Mouse (Mus musculus) liver, postnatal 0 days (tissue): ENCODE measurements around the gene Ppef1. TPM values are rescaled to one million over a fixed set of nuclear protein-coding genes. Genes with fewer than 3 reads are reported as not detected.
A peak's percentile ranks its signal among the peaks of the same experiment; 100 is the strongest.
"Not testable (repeated sequence)": the region's sequence is repeated elsewhere in the genome, so short reads cannot be mapped to it uniquely, and the experiment has no call there.

Experiments used
- ATAC-seq: fragments of 200-750 bp; cut with Nextera tagmentation; 2 replicates; pipeline ENCODE4 v1.8.0; 2017; ENCODE audit warnings: mild to moderate bottlenecking, moderate library complexity
- DNase-seq: peaks from one replicate; pipeline ENCODE4 v3.0.0-alpha.2; 2016
- H3K27ac ChIP-seq: fragments of 300-500 bp; sonication (generic); 2 replicates; pipeline ENCODE4 v1.5.1; 2014; ENCODE audit warnings: antibody characterized with exemption, moderate library complexity, mild to moderate bottlenecking, low read depth
- H3K27me3 ChIP-seq: fragments of 300-500 bp; sonication (generic); 2 replicates; pipeline ENCODE4 v1.6.1; 2014; ENCODE audit warnings: low read length, control low read depth, mixed read lengths; ENCODE audit not compliant: insufficient read depth
- H3K36me3 ChIP-seq: fragments of 300-500 bp; sonication (generic); replicated peaks from 2 replicates; pipeline ENCODE4 v1.6.1; 2014; ENCODE audit warnings: mild to moderate bottlenecking, control low read depth, low read length, moderate library complexity, mixed read lengths; ENCODE audit not compliant: insufficient read depth
- H3K4me1 ChIP-seq: fragments of 300-500 bp; sonication (generic); 2 replicates; pipeline ENCODE4 v1.6.1; 2014; ENCODE audit warnings: antibody characterized with exemption, mild to moderate bottlenecking, control low read depth; ENCODE audit not compliant: insufficient read depth
- H3K4me2 ChIP-seq: fragments of 300-500 bp; sonication (generic); 2 replicates; pipeline ENCODE4 v1.6.1; 2014; ENCODE audit warnings: low read depth, mild to moderate bottlenecking, low read length, moderate library complexity, mixed read lengths
- H3K4me3 ChIP-seq: fragments of 300-500 bp; sonication (generic); 2 replicates; pipeline ENCODE4 v1.5.1; 2014; ENCODE audit warnings: low read depth, low read length
- H3K9ac ChIP-seq: fragments of 300-500 bp; sonication (generic); replicated peaks from 2 replicates; pipeline ENCODE4 v1.6.1; 2014; ENCODE audit warnings: mild to moderate bottlenecking, moderate library complexity
- H3K9me3 ChIP-seq: fragments of 300-500 bp; sonication (generic); 2 replicates; pipeline ENCODE4 v1.6.1; 2016; ENCODE audit warnings: mild to moderate bottlenecking, control low read depth, low read length, mixed read lengths
- CTCF ChIP-seq: sonication (generic); IDR thresholded peaks from 2 replicates; pipeline ENCODE4 v1.5.1; 2016; ENCODE audit warnings: antibody characterized with exemption, low read depth
- EP300 ChIP-seq: IDR thresholded peaks from 2 replicates; pipeline ENCODE4 v1.6.1; 2016; ENCODE audit warnings: antibody characterized with exemption, low read depth, mild to moderate bottlenecking
- WGBS: fragments of 180-500 bp; shearing (Covaris S2); extraction: QIAGEN DNeasy Blood & Tissue Kit; methylation state at CpG from one replicate; pipeline ENCODE4 v1.1.7; 2014; ENCODE audit not compliant: insufficient replicate concordance; 5-methylcytosine and 5-hydroxymethylcytosine counted together
- polyA plus RNA-seq: library from polyadenylated mRNA; unstranded; fragments of >200 nt; fragmentation: Nextera tagmentation; extraction: Ambion mirVana; gene quantifications from 2 replicates; pipeline ENCODE4 v1.2.1, GENCODE M21; 2015

The Ppef1 gene
- polyA plus RNA-seq, result not detected in 2 replicates

DNA sequence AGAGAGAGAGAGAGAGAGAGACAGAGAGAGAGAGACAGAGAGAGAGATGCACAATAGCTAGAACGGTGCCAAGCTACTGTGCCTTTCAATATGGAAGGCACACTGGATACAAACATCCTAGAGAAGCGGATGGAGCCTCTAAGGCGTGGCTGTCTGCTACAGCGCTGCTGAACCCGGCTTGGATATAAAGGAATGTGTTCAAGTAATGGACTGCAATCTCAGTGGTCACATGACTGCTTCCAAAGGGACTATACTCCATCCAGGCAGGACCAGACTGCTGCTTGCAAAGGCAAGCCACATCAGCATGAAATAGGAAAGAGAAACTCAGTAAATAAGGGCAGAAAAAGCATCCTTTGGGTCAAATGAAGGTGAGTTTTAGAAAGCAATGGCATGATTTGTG, at the start of gene Ppef1:
TSS of gene Ppef1 (minus strand) at position 116 of the 400 bp plus-strand sequence.
- 76% methylated on average over 5 of the region's 5 CpGs for WGBS

DNA sequence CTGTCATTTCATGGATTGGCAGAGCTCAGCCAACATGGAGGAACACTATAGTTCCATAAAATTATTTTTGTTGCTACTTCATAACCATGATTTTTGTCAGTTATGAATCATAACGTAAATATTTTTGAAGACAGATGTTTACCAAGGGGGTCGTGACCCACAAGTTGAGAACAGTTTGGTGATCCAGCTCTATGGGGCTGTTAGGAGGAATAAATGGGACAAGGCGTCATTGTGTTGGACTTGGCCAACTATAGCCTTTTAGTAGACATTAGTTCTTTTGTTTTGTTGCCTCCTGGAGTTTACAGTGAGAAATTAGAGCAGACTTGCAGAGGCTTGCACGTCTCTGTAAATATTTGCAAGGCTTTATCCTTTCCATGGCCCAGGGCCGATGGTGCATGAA, 46.7 kb upstream of the Ppef1 start:
- ATAC-seq (no peak), DNase-seq (no peak)
- Histone ChIP-seq H3K9me3 (no peaks in the 10 kb centered on the region), H3K4me2 (no peak overlapping the region), H3K27me3 (0 out of 2 replicates have a peak, but pooled peaks cover 2% of the 10 kb centered on the region), H3K27ac (no peak overlapping the region), H3K4me1 (no peaks in the 10 kb centered on the region), H3K36me3 (no peaks in the 10 kb centered on the region), H3K9ac (no peak overlapping the region), H3K4me3 (no peak overlapping the region)
- TF ChIP-seq CTCF (no peak), EP300 (no peak)
- WGBS, result 66% methylated on average over 5 of the region's 5 CpGs

More for the DNA sequence above, at the start of gene Ppef1:
- Histone ChIP-seq H3K27me3 (no peaks in the 10 kb centered on the region), H3K4me3 (no peak within 1 kb of the TSS), H3K9ac (no peak within 1 kb of the TSS), H3K9me3 (no peaks in the 10 kb centered on the region), H3K27ac (no peak within 1 kb of the TSS), H3K4me1 (no peaks in the 10 kb centered on the region), H3K4me2 (no peak within 1 kb of the TSS), H3K36me3 (no peaks in the 10 kb centered on the region)
- DNase-seq (no peak), ATAC-seq (no peak)
- no peak for TF ChIP-seq EP300

DNA sequence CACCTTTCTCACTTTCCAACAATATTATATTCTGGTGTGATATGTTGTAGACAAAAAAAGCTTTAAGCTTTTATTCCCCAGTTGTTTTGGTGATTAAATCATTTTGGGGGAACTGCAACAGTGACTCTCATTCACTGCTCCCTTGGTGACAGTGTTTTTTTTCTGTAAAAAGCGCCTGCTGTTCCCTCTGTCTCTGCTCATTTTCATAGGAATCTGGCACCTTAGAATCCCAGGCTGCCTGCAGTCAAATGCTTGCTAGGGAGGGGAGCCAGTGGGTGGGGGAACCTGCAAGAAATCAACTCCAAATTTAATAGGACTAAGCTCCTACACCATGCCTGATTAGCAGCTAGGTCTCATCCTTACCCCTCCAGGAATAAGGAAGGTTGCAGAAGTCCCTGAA, 37.5 kb upstream of the Ppef1 start:
- no peak for TF ChIP-seq EP300
- no peak for TF ChIP-seq CTCF

DNA sequence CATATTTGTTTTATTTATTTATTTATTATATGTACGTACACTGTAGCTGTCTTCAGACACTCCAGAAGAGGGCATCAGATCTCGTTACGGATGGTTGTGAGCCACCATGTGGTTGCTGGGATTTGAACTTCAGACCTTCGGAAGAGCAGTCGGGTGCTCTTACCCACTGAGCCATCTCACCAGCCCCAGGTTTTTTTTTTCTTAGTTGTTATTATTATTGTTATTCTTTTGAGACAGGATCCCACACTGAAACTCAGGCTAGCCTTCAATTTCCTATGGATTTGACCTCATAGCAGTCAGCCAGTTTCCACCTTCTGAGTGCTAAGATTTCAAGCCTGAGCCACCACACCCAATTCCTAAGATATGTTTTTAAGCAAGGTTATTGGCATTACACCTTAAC, 34.1 kb upstream of the Ppef1 start:
- 68% methylated on average over 5 of the region's 5 CpGs for WGBS
- H3K4me3 ChIP-seq, H3K27ac ChIP-seq, H3K4me2 ChIP-seq, DNase-seq, H3K4me1 ChIP-seq, H3K27me3 ChIP-seq, H3K36me3 ChIP-seq, H3K9me3 ChIP-seq, ATAC-seq, H3K9ac ChIP-seq: not testable (repeated sequence)

More for the DNA sequence above, 37.5 kb upstream of the Ppef1 start:
- no peak overlapping the region for H3K4me3 ChIP-seq
- ATAC-seq (no peak), DNase-seq (no peak)
- H3K27me3 ChIP-seq, result no peaks in the 10 kb centered on the region
- 46% methylated on average over 1 of the region's 1 CpGs for WGBS
- no peaks in the 10 kb centered on the region for H3K9me3 ChIP-seq
- no peaks in the 10 kb centered on the region for H3K36me3 ChIP-seq
- no peak overlapping the region for H3K9ac ChIP-seq
- no peak overlapping the region for H3K4me2 ChIP-seq
- no peak overlapping the region for H3K27ac ChIP-seq
- no peaks in the 10 kb centered on the region for H3K4me1 ChIP-seq

DNA sequence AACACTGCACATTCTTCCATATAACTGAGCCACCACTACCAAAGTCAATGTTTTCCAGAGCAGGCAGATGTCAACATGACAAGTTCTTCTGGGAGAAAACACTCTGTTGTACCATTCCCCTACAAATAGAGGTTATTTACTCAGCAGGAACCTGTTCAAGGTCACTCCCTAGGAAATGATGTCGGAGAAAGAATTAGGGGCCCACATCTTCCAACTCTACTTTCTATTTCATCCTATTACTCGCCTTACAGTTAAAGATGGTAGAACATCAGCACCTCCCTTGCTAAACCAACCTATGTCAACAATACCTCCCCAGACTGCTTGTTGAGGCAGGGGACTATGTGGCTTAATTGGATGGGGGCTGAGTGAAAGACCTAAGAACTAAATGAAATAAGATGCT, 32.1 kb upstream of the Ppef1 start, which contains the start of gene Rs1:
TSS of gene Rs1 (plus strand) at position 301 of the 400 bp plus-strand sequence.
- TF ChIP-seq EP300, result no peak
- no peak for TF ChIP-seq CTCF
- Histone ChIP-seq H3K4me1 (no peaks in the 10 kb centered on the region), H3K27ac (no peak within 1 kb of the TSS), H3K9ac (no peak within 1 kb of the TSS), H3K4me2 (peak within 1 kb of the TSS; percentile 66), H3K9me3 (no peaks in the 10 kb centered on the region), H3K27me3 (no peaks in the 10 kb centered on the region), H3K36me3 (no peaks in the 10 kb centered on the region), H3K4me3 (no peak within 1 kb of the TSS)
- no peak for DNase-seq
- no peak for ATAC-seq
- 68% methylated on average over 2 of the region's 2 CpGs for WGBS

DNA sequence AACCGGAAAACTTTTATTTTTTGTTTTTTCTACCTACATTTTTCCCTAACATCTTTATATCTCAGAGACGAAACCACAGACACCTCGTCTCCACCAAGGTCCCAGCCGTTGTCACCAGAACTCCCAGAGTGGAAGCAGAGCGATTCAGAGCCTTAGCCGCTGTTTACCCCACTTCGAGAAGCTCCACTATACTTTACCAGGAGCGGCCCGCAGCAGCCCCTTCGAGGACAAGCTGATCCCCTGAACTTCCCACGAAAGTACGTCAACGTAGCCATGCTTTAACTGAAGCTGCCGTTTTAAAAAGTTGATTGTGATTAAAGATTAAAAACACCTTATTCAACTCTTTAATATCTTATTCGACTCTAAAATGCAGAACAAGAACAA, 30.7 kb upstream of the Ppef1 start:
- Histone ChIP-seq H3K9me3 (no peaks in the 10 kb centered on the region), H3K36me3 (no peaks in the 10 kb centered on the region), H3K4me3 (peak overlapping the region; percentile 43), H3K27me3 (no peaks in the 10 kb centered on the region), H3K4me2 (peak overlapping the region; percentile 66), H3K9ac (peak overlapping the region; percentile 42; the same call in 1 of the 2 replicates), H3K4me1 (no peaks in the 10 kb centered on the region), H3K27ac (no peak overlapping the region)
- WGBS, result 23% methylated on average over 15 of the region's 15 CpGs
- no peak for TF ChIP-seq EP300
- TF ChIP-seq CTCF, result no peak
- peak; percentile 78 for ATAC-seq
- no peak for DNase-seq
